Mouse (Mus musculus): Measurements from ENCODE around the gene Atf7.

Atf7 gene

DNA sequence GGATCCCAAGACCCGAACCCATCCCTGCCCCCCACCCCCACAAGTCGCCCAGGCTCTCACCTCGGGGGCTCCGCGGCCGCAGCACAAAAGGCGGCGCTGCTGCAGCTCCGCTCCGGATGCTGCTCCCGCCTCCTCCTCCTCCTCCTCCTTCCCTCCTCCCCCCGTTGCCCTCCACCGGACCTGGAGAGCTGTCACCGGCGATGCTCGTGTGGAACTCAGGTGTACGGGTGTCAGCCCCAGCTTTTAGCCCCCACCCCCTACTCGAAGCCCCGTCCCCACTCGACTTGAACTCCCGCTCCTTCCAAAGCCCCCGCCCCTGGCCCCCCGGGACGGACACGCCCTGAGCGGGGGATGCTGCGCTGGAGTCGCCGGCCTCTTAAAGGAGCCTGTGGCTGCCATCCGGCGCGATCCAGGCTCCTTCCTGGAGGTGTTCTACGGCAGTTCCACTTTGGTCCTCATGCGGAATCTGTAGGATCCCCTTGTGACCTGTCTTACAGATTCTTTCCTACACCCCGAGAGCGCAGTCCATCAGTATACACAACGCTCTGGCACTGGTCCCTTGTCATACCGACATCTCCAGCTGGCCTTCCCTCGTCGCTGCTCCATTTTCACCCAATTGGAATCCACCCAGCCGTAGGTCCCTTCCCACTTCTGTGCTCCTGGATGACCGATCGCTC lies 108.4 kb downstream of the Atf7 start, which contains the start of gene Map3k12:
Gene Map3k12 (minus strand): TSS at position 337 of the 677 bp plus-strand sequence.
- ChIA-PET POLR2A (interaction anchor here (0.5 to 21.1 kb wide), 97 partner anchors 5 to 518 kb away, joined by 3 to 296 read pairs (median 6); partner anchors contain the start of genes Pcbp2 (in 3 of the 4), Sp1 (in 3 of the 4), Atp5g2 (in 2 of the 4) and Gm10337 (in 2 of the 4)), CTCF (interaction anchor here (0.6 to 2.1 kb wide), 16 partner anchors 10 to 1286 kb away, joined by 3 to 12 read pairs (median 5); partner anchors contain the start of genes Aaas (in 1 of the 4) and Pcbp2 (in 1 of the 4))

DNA sequence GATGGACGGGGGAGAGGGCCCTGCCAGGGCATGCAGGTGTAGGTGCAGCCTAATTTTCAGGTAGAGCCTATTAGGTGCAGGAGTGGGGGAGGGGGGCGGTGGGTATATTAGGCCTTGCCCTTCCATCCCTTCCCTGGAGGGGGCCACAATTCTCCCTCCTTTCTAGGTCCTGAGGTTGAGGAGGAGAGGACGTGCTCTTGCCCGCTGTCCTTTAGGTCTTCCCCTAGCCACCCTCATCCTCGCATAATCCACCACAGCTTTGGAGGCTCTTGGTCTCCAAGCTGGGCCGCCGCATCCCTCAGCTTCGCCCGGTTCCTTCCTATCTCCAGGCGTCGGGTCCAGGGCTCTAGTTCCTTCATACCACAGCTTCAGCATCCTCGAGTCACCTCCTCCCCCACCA lies 109.0 kb downstream of the Atf7 start:
- POLR2A ChIA-PET: interaction anchor here in 3 of 4 experiments (0.5 to 21.1 kb wide), 36 partner anchors 6 to 753 kb away, joined by 3 to 296 read pairs (median 4); partner anchors contain the start of genes Gm10337 (in 2 of the 3), Npff (in 2 of the 3), Pcbp2 (in 2 of the 3) and Sp1 (in 2 of the 3)
- CTCF ChIA-PET: interaction anchor here (0.6 to 1.2 kb wide), 6 partner anchors 11 to 1286 kb away, joined by 3 to 6 read pairs (median 5); no protein-coding TSS in a partner anchor

DNA sequence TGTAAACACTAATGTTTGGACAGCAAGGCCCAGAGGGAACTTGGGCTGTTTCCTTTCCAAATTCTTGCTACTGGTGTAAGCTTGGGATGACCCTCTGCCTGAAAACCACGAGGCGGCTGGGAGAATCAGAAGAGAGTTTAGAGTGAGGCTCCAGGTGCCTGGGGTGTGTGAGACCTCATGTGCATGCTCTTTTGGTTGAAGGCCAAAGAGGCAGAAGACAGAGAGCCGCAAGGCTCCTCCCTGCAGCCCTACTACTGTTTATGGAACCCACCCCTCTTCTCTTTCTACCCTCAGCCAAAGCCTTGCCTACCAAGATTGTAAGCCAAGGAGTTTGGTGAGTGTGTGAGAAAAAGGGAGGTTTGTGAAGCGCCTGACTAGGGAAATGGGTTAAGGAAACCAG lies 109.5 kb downstream of the Atf7 start:
- CTCF ChIA-PET: interaction anchor here in 2 of 4 experiments (0.7 to 1.2 kb wide), 3 partner anchors 11 to 1285 kb away, joined by 4 to 6 read pairs (median 5); no protein-coding TSS in a partner anchor
- POLR2A ChIA-PET: interaction anchor here in 3 of 4 experiments (0.6 to 21.1 kb wide), 23 partner anchors 6 to 754 kb away, joined by 3 to 296 read pairs (median 5); partner anchors contain the start of genes Gm10337 (in 2 of the 3), Pcbp2 (in 2 of the 3), Sp1 (in 2 of the 3) and Aaas (in 1 of the 3)

DNA sequence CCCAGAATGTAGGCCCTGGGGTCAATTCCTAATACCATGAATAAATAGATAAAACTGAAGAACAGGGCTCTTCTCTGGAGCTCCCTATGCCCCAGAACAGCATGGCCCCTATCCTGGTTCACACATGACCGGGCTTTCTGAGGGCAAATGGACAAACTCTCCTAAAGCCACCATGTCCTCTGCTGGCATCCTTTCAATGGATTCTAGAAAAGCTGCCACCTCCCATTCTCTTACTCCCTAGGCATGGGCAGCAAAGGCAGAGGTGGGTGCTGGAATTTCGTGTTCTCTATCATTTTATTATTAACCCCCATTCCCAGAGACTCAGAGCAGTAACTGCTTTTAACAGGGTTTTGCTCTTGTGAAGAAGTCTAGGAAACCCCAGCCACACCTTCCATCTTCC lies 110.0 kb downstream of the Atf7 start:
- ChIA-PET CTCF (no interaction called here), POLR2A (interaction anchor here in 2 of 4 experiments (0.9 to 21.1 kb wide), 7 partner anchors 6 to 274 kb away, joined by 3 to 296 read pairs (median 49); partner anchors contain the start of genes Gm10337 (in 2 of the 2), Map3k12 (in 1 of the 2), Npff (in 1 of the 2) and Pcbp2 (in 1 of the 2))

DNA sequence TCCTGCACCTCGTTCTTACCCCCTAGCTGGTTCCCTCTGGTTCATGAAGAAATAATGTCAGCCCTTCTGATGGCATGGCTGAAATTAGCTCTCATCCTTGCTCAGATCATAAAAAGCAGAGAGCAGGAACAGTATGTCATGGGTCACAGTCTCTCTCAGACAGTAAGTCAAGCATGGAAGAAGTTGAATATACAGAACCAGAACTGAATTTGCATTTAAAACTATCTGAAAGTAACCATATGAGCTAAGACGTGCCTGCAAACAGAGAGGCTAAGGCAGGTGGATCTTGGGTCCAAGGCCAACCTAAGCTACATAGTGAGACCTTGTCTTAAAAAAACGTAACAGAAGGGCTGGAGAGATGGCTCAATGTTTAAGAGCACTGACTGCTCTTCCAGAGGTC lies 112.3 kb downstream of the Atf7 start:
- CTCF ChIA-PET: interaction anchor here in 2 of 4 experiments (0.6 kb wide), 4 partner anchors 69 to 1744 kb away, joined by 3 to 12 read pairs (median 6); no protein-coding TSS in a partner anchor

DNA sequence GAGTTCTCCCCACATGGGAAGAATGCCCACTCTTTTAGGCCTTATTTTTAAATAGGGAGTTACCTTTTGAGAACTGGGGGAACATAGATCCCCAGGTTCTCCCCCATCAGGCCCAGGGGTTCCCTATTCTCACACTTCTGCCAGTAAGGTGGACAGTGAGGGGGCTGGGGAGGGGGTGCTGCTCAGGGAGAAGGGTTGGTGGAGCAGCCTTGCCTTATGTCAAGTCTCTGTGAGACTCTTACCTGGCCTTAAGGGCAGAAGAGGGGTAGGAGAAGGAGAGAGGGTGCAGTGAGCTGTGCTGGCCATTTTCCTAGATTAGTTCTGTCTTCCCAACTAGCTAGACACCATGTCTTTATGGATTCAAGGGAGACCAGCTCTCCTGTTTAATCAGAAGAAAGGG lies 112.8 kb downstream of the Atf7 start:
- POLR2A ChIA-PET: interaction anchor here in 3 of 4 experiments (0.8 to 21.1 kb wide), 16 partner anchors 8 to 162 kb away, joined by 3 to 296 read pairs (median 6); partner anchors contain the start of genes Sp1 (in 3 of the 3), Npff (in 2 of the 3), Pcbp2 (in 2 of the 3) and Aaas (in 1 of the 3)
- CTCF ChIA-PET: interaction anchor here in 2 of 4 experiments (0.6 to 1.3 kb wide), 4 partner anchors 54 to 1184 kb away, joined by 3 read pairs; partner anchors contain the start of gene Prr13 (in 1 of the 2)

More for the DNA sequence above, 112.3 kb downstream of the Atf7 start:
- POLR2A ChIA-PET: interaction anchor here in 3 of 4 experiments (0.6 to 21.1 kb wide), 15 partner anchors 9 to 759 kb away, joined by 3 to 296 read pairs (median 5); partner anchors contain the start of genes Aaas (in 1 of the 3), Map3k12 (in 1 of the 3), Npff (in 1 of the 3) and Pcbp2 (in 1 of the 3)

DNA sequence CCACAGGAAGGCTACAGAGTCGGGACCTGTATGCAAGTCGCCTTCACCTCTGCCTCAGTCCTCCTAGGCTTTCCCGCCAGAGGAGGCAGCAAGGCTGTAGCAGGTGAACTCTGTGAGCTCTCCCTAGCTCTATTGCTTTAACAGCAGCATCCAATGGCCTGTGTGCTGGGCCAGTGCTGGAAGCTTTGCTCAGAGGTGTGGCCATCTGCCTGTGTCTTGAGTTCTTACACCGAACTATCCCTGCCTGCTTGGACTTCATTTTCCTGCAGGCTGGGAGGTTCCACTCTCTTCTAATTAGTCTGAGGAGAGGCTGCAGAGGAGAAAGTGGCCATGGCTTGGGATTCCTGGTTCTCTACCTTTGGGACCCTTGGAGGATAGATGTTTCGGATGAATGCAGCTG lies 113.3 kb downstream of the Atf7 start:
- CTCF ChIA-PET: interaction anchor here in 3 of 4 experiments (0.6 to 2.1 kb wide), 5 partner anchors 13 to 1183 kb away, joined by 3 to 7 read pairs (median 3); partner anchors contain the start of genes Npff (in 1 of the 3), Pcbp2 (in 1 of the 3) and Prr13 (in 1 of the 3)

DNA sequence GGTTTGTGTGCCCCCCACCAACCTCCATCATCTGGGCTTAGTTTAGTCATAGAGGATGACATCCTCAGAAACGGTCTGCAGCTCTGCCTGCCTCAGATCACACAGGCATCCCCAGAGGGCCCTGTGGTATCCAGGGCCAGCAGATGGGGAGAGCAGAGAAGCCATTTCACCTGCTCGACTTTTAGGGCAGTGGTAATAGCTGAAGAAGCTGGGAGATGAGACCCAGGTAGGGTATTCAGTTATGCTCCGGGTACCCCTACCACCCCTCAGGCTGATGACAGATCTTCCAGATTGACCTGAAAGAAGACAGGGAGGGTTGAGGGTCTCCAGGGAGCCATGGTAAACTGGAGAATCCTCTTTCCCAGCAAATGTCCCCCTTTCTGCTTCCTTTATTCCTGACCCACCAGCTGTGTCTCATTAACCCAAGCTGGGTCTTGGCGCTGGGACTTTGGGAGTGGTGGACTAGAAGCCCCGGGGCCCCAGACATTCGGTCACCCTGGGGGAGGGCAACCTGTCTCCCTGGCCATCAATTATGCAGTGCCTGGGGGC lies 113.9 kb downstream of the Atf7 start:
- POLR2A ChIA-PET: interaction anchor here in 3 of 4 experiments (0.5 to 21.1 kb wide), 30 partner anchors 10 to 1245 kb away, joined by 3 to 296 read pairs (median 6); partner anchors contain the start of genes Pcbp2 (in 2 of the 3), Sp1 (in 2 of the 3), Map3k12 (in 1 of the 3) and Npff (in 1 of the 3)
- CTCF ChIA-PET: interaction anchor here in 2 of 4 experiments (1.0 to 2.1 kb wide), 3 partner anchors 14 to 156 kb away, joined by 3 to 7 read pairs (median 3); partner anchors contain the start of genes Npff (in 1 of the 2) and Pcbp2 (in 1 of the 2)

More for the DNA sequence above, 113.3 kb downstream of the Atf7 start:
- POLR2A ChIA-PET: interaction anchor here in 3 of 4 experiments (0.8 to 21.1 kb wide), 20 partner anchors 10 to 435 kb away, joined by 3 to 296 read pairs (median 8); partner anchors contain the start of genes Npff (in 2 of the 3), Pcbp2 (in 2 of the 3), Sp1 (in 2 of the 3) and Aaas (in 1 of the 3)

DNA sequence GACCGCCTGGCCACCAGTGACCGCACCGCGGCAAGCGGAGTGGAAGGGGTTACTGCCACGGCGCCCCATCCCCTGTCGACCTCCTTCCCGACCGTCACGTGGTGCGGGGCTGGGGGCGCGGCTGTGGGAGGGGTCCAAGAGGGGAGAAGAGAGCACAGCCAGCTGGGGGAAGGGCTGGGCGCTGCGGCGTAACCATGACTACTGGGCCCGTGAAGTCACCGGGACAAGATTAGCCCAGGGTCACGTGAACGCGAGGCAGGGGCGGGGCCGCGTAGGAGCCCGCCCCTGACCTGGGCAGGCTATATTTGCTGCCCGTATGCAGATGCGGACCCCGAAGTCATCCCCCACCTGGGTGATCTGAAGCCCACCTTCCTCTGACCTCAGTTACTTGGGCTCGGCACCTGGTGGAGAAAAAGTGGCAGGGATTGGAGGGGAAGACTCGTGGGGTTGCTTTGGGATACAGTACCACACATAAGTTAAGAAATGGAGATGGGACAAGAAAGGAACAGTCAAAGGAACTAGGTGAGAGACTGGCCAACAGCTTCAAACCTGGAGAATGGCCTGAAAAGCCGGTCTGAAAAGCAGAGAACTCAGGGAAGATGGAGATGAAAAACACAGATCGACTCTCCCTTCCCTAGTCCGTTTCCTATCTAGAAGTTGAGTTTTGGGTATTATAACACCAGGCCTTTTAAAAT lies 114.5 kb downstream of the Atf7 start:
- POLR2A ChIA-PET: interaction anchor here (0.6 to 21.1 kb wide), 54 partner anchors 7 to 1245 kb away, joined by 3 to 296 read pairs (median 6); partner anchors contain the start of genes Pcbp2 (in 3 of the 4), Sp1 (in 3 of the 4), Tarbp2 (in 3 of the 4) and Aaas (in 1 of the 4)

DNA sequence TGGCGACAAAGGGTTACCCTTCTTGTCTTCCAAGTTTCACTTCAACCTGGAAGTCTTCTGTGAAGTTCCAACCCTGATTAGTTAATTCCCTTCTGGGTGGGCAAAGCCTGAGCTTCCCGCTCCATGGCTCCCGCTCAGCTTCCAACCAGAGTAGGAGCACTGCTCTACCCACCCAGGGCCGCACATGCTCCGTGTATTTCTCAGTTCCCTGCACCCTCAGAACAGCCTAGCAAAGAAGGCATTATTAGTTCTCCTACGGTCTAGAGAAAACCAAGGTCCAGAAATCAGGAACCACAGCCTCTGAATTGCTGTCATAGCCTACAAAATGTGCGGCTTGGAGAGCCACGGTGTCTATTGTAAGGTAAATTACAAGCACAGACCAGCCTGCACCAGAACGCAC lies 115.2 kb downstream of the Atf7 start:
- POLR2A ChIA-PET: interaction anchor here (0.6 to 21.1 kb wide), 49 partner anchors 8 to 374 kb away, joined by 3 to 296 read pairs (median 6); partner anchors contain the start of genes Pcbp2 (in 3 of the 4), Sp1 (in 3 of the 4), Tarbp2 (in 3 of the 4) and Aaas (in 1 of the 4)
- CTCF ChIA-PET: interaction anchor here in 3 of 4 experiments (0.5 to 2.1 kb wide), 6 partner anchors 9 to 131 kb away, joined by 3 to 7 read pairs (median 4); partner anchors contain the start of genes Npff (in 1 of the 3) and Pcbp2 (in 1 of the 3)

More for the DNA sequence above, 114.5 kb downstream of the Atf7 start:
- CTCF ChIA-PET: interaction anchor here in 3 of 4 experiments (0.5 to 2.1 kb wide), 9 partner anchors 9 to 155 kb away, joined by 3 to 7 read pairs (median 4); partner anchors contain the start of genes Npff (in 1 of the 3) and Pcbp2 (in 1 of the 3)

DNA sequence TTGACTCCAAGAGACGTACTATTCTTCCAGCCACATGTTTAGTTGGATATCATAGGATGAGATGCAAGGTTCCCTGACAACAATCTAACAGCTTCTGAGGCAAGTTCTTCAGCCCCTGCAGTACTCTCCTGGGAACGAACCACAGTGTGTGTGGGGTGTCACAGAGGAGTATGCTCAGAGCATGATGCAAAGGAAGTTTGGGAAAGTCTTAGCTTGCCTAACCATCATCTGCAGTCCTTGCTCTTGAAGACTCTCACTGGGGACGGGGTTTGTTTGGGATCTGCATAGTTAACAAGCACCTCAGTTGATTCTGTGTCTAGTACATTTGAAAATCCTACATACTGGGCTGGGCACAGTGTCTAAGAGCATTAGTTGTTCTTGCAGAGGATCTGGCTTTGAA lies 116.9 kb downstream of the Atf7 start:
- ChIA-PET POLR2A (interaction anchor here (0.6 to 21.1 kb wide), 30 partner anchors 7 to 284 kb away, joined by 3 to 296 read pairs (median 5); partner anchors contain the start of genes Tarbp2 (in 4 of the 4), Pcbp2 (in 2 of the 4), Sp1 (in 2 of the 4) and Atf7 (in 1 of the 4)), CTCF (interaction anchor here in 1 of 4 experiments (1.1 kb wide), 1 partner anchor 38 kb away, joined by 3 read pairs; the partner anchor contains the start of gene Pcbp2)

DNA sequence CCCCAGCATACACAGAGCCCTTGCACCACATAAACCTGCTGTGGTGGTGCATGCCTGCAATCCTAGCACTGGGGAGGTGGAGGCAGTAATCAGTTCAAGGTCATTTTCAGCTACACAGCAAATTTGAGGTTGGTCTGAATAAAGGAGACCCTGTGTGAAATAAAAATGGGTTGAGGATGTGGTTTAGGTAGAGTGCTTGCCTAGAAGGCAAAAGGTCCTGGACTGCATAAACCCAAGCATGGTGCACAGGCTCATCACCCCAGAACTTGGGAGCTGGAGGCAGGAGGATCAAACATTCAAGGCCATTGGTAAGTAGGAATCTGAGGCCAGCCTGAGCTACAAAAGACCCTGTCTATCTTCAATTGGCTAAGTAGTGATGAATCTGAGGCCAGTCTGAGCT lies 117.7 kb downstream of the Atf7 start:
- ChIA-PET CTCF (interaction anchor here in 1 of 4 experiments (1.1 kb wide), 1 partner anchor 37 kb away, joined by 3 read pairs; the partner anchor contains the start of gene Pcbp2), POLR2A (interaction anchor here (0.6 to 21.1 kb wide), 36 partner anchors 7 to 283 kb away, joined by 3 to 296 read pairs (median 4); partner anchors contain the start of genes Tarbp2 (in 4 of the 4), Pcbp2 (in 2 of the 4), Sp1 (in 2 of the 4) and Atf7 (in 1 of the 4))

DNA sequence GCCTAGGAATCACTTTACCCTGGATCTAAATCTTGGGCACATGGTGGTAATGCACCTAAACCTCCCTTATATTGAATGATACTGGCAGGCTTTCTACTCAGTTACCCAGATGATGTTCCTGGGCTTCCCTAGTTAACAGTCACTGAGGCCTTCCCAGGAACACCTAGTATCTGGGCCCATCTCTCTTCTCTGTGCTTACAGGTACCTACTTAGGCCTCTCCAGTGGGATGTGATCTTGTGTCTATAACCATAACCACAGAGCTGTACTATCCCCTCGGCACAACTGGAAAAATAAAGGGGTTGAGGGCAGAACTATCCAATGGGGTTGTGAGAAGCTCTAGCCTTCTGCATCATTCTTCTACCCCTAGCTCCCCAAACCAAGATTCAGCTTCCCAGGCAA lies 118.4 kb downstream of the Atf7 start:
- ChIA-PET POLR2A (interaction anchor here (0.6 to 21.1 kb wide), 26 partner anchors 8 to 227 kb away, joined by 3 to 296 read pairs (median 4); partner anchors contain the start of genes Tarbp2 (in 3 of the 4), Map3k12 (in 1 of the 4), Npff (in 1 of the 4) and Pcbp2 (in 1 of the 4)), CTCF (interaction anchor here in 2 of 4 experiments (0.6 to 0.7 kb wide), 2 partner anchors 39 to 406 kb away, joined by 3 to 8 read pairs; no protein-coding TSS in a partner anchor)

DNA sequence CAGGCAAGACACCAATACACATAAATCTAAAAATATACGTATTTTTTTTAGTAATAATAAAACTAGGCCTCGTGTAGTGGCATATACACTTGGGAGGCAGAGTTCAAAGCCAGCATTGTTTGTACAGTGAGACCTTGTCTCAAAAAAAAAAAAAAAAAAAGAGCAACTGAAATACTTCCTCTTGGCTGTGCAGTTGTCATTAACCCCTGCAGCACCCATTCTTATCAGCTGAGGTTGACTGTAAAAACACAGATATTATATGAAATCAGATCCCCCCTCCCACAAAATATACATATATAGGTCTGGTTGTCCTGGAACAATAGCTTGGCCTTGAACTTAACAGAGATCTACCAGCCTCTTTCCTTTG lies 118.8 kb downstream of the Atf7 start:
- CTCF ChIA-PET: interaction anchor here in 2 of 4 experiments (0.6 to 0.7 kb wide), 2 partner anchors 39 to 406 kb away, joined by 3 to 8 read pairs; no protein-coding TSS in a partner anchor
- POLR2A ChIA-PET: interaction anchor here in 3 of 4 experiments (0.6 to 21.1 kb wide), 16 partner anchors 12 to 227 kb away, joined by 3 to 518 read pairs (median 8); partner anchors contain the start of genes Tarbp2 (in 2 of the 3), Map3k12 (in 1 of the 3) and Npff (in 1 of the 3)

DNA sequence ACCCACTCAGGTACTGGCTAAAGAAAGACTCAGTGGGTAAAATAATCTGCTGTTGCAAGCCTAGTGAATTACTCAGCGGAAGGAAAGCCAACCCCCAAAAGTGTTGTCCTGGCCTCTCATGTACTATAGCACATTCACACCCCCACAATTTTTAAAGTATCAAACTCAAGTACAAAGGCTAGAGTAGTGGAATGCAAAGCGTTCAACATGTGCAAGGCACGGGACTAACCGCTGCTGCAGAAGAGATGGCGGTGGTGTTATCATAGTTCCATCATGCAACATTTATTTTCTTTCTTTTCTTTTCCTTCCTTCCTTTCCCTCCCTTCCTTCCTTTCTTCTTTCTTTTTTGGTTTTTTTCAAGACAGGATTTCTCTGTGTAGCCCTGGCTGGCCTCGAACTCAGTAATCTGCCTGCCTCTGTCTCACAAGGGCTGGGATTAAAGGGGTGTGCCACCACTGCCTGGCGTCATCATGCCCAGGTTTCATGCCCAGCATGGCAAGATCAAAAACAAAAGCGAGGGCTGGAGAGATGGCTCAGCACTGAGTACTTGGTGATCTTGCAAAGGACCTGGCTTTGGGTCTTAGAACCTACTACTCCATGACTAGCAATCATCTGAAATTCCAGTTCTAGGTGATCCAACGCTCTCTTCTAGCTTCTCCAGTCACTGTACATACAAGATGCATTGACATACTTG lies 119.3 kb downstream of the Atf7 start:
- ChIA-PET CTCF (interaction anchor here in 1 of 4 experiments (1.0 kb wide), 1 partner anchor 124 kb away, joined by 3 read pairs; no protein-coding TSS in a partner anchor), POLR2A (interaction anchor here in 3 of 4 experiments (0.6 to 21.1 kb wide), 18 partner anchors 10 to 135 kb away, joined by 3 to 518 read pairs (median 6); partner anchors contain the start of genes Tarbp2 (in 3 of the 3), Map3k12 (in 2 of the 3) and Npff (in 1 of the 3))

Measured in embryonic stem cell, embryonic (primary cell).